Mouse (Mus musculus) midbrain, embryonic 10.5 days (tissue): Measurements from ENCODE around the gene Gm8926. TPM values are rescaled to one million over a fixed set of nuclear protein-coding genes. Genes with fewer than 3 reads are reported as not detected.
"Not testable (repeated sequence)": the region's sequence is repeated elsewhere in the genome, so short reads cannot be mapped to it uniquely, and the experiment has no call there.

Experiments
- DNase-seq: peaks from one replicate; pipeline ENCODE4 v3.0.0-alpha.2; 2017; ENCODE audit warnings: low spot score
- H3K27ac ChIP-seq: fragments of 300-500 bp; sonication (generic); replicated peaks from 2 replicates; pipeline ENCODE4 v1.5.1; 2016; ENCODE audit warnings: mild to moderate bottlenecking
- H3K27me3 ChIP-seq: fragments of 300-500 bp; sonication (generic); 2 replicates; pipeline ENCODE4 v1.6.1; 2016; ENCODE audit warnings: low read depth, mild to moderate bottlenecking; ENCODE audit not compliant: poor library complexity, severe bottlenecking
- H3K36me3 ChIP-seq: fragments of 300-500 bp; sonication (generic); 2 replicates; pipeline ENCODE4 v1.6.1; 2016; ENCODE audit warnings: mild to moderate bottlenecking, moderate library complexity
- H3K4me1 ChIP-seq: fragments of 300-500 bp; sonication (generic); 2 replicates; pipeline ENCODE4 v1.6.1; 2016
- H3K4me3 ChIP-seq: fragments of 300-500 bp; sonication (generic); 2 replicates; pipeline ENCODE4 v1.5.1; 2016; ENCODE audit warnings: mild to moderate bottlenecking, moderate library complexity
- H3K9me3 ChIP-seq: fragments of 300-500 bp; sonication (generic); replicated peaks from 2 replicates; pipeline ENCODE4 v1.6.1; 2016; ENCODE audit warnings: mild to moderate bottlenecking
- WGBS: fragments of 180-500 bp; shearing (Covaris S2); methylation state at CpG from one replicate; pipeline ENCODE4 v1.1.7; 2016; 5-methylcytosine and 5-hydroxymethylcytosine counted together
- polyA plus RNA-seq: library from polyadenylated mRNA; unstranded; fragments of >200 nt; fragmentation: Nextera tagmentation; extraction: Ambion mirVana; gene quantifications from 2 replicates; pipeline ENCODE4 v1.2.1, GENCODE M21; 2016

Gene Gm8926
- not detected in 2 replicates for polyA plus RNA-seq

GRCm38 (mm10) chr5:11770248-11770647 lies at the start of gene Gm8926:
TSS of gene Gm8926 (plus strand) at chr5:11770548.
- H3K4me3 ChIP-seq, H3K27me3 ChIP-seq, H3K4me1 ChIP-seq, H3K36me3 ChIP-seq, H3K27ac ChIP-seq, DNase-seq, H3K9me3 ChIP-seq: not testable (repeated sequence)
- WGBS = 67% methylated on average over 1 of the region's 4 CpGs

Other genes with a start within 250 kb of the Gm8926 start
- not detected in 2 replicates for gene Gm6460, start 175.6 kb upstream of the Gm8926 start, polyA plus RNA-seq
- not detected in 2 replicates for gene Gm8922, start 88.6 kb upstream of the Gm8926 start, polyA plus RNA-seq
- not detected in 2 replicates for gene Gm6465, start 75.0 kb downstream of the Gm8926 start, polyA plus RNA-seq
- gene 4933402N22Rik, start 147.5 kb downstream of the Gm8926 start, polyA plus RNA-seq = not detected in 2 replicates